Mouse (Mus musculus) kidney, adult 8-10 months (tissue): Measurements from ENCODE around the gene Tbck.

ENCODE experiments used
- DNase-seq, 2 experiments: peaks; one replicate each; pipeline ENCODE4 v3.0.0; 2022

The Tbck gene

DNA sequence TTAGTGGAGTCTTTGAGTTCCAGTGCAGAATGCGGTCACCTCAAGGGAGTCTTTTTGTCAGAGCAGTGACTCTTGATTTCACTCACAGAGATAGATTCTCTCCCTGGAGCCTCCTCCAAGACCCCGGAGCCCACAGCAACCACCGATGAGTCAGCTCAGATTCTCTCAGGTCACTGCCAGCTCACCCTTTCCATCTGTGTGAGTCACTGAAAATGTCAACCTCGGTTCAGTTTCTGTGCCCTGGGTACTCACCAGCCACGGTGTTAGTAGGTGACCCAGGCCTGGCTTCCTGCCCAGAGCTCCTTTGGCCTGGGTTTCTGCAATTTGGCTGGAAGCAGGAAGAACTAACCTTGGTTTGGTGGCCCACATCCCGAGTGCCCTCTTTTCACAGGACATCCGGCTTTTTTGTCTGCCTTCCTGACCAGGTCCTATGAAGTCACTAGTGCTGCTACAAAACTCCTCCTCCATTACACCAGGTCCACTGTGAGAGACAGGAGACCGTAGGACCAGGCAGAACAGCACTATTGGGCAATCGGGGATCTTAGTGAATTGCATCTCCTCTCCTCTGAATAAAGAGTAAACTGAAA is 187.5 kb downstream of the Tbck start:
- DNase-seq: peak; percentile 85

DNA sequence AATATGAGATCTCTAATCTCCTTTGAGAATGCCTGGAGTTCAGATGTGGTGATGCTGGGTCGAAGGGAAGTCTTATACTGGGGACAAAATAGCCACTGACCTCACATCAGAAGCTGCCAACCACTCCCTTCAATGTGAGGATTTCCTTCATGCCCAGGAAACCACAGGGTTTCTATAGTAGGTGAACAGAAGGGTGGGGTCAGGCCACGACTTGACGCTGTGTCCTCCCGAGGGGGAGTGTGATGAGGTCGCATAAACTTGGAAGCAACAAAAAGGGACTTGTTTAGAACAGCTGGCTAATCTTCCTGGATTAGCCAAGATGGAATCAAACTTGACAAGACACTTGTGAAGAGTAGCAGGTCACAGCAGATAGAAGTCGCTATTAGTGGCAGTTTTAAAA is 189.3 kb downstream of the Tbck start:
- no peak for DNase-seq

DNA sequence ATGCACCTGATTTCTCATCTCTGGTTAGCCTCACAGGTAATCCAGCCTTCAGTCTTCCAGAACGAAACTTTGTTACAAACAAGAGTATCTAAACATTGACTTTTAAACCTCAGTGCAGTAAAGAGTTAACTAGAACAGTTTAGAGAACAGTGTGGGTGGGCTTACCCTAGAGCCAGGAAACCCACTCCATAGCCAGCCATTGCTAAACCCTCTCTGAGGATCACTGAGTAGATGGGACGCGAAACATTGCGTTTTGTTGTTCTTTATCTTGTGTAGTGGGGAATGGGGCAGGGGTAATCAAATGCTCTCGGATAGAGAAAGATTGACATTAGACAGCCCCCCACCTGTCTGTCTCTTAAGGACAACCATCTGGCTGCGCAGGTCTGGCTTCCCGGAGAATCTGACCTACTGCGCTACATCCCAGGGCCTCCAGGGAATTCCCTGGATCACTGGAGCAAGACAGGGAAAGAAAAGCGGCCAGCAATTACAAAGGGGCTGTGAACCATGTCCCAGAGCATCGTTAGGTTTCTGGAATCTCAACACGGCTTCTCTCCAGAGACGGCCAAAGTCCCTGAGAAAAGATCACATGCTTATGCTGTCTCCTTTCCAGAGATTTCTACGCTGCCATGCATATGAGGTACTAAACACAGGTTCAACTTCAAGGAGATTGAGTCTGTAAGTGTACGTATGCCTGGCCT is 192.2 kb downstream of the Tbck start:
- peak; percentile 77 to 86 for DNase-seq

DNA sequence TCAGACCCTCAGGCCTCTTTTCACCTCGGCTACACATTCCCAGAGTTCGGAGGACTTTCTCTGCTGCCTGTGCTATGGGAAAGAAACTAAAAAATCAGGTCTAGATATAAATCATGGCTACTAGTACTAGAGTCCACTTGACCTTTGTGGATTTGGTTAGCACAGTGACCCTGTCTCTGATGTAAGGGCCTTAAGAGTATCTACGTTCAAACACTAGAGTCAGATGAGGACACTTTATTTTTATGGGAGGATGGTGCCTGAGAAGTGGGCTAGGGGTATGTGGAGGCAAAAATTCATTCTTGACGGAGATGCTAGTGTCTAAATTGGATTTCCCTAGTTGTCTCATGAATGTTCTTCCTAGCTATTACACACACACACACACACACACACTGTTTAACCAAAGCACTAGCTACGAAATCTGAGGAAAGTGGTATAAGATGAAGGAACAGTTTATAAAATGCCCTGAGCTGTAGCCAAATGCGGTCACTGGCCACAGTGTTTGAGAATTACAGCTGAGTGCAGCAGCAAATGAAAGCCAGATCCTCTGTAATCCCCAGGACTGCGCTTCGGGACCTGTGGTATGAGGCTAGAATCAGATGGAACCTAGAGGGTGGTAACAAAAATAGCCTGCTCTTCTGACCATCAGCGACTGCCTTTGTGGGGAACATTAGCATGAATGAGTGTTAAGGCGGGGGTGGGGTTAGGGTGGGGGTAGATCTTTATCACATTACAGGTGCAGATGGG is 193.2 kb downstream of the Tbck start:
- no peak for DNase-seq

DNA sequence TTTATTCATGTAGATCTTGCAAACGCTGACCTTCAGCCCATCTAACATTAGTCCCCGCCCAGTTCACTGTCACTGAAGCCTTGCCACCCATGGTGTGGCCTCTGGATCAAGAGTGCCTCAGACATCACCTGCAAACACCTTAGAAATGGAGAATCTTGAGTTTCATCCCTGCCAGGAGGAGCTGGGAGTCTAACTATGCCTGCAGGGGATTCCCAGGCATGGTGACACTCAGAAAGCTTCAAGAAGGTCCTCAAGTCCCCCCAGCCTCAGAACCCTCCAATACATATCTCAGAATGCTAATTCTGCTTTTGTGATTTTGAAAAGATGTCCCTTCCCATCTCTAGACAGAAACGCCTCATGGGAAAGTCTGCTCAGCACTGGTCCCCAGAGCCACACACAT is 196.4 kb downstream of the Tbck start:
- no peak for DNase-seq

DNA sequence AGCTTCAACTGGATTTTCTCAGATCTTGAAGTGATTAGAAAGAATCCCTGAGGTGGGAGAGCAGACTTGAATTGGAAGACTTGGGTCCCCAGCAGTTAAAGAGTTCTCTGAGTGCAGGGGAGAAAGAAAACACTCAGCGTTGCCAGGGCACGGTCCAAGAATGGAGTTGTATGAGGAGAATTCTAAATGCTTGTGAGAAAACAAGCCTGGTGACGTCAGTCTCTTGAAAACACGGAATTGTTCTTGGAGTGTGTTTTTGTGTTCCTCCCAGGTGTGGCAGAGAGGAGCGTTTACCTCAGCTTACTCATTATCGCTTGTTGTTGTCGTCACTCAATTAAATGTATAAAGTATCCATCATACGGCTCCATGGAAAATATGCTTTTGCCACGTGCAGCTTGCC is 196.9 kb downstream of the Tbck start:
- DNase-seq: no peak

DNA sequence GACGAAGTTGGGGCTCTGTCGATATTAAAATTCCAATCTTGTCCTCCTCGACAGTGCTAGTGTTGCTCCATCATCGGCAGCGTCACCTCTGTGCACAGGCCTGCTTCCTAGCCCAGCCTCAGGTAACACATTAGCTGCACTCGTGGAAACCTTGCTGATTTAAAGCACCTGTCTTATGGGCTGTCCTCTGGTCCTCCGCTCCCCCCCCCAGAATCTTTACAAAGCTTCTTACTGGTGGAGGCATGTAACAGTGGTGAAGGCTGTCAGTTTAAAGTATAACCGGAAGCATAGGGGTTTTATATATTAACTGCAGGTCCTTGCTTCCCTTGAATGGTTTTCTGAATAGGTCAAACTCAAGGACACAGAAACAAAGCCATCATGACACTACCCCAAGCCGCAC is 199.3 kb downstream of the Tbck start:
- DNase-seq: peak in 1 of 2 experiments; percentile 71

DNA sequence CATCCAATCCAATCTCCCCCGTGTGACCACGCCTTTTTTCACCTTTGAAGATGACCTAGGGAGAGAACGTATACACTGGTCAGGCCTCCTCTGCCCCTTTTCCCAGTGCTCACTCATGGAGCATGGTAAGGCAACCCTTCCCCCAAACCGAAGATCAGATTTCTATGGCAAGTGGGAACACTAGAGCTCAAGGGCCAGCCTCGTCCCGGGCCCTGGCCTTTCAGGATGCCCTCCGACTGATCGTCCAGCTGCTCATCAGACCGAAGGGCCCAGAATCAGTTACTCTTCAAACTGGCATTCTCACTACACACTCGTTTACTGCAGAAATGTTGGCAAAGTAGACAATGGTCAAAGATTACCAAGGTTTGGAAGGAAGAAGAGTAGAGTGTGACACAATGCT is 200.5 kb downstream of the Tbck start:
- peak; percentile 59 to 78 for DNase-seq

DNA sequence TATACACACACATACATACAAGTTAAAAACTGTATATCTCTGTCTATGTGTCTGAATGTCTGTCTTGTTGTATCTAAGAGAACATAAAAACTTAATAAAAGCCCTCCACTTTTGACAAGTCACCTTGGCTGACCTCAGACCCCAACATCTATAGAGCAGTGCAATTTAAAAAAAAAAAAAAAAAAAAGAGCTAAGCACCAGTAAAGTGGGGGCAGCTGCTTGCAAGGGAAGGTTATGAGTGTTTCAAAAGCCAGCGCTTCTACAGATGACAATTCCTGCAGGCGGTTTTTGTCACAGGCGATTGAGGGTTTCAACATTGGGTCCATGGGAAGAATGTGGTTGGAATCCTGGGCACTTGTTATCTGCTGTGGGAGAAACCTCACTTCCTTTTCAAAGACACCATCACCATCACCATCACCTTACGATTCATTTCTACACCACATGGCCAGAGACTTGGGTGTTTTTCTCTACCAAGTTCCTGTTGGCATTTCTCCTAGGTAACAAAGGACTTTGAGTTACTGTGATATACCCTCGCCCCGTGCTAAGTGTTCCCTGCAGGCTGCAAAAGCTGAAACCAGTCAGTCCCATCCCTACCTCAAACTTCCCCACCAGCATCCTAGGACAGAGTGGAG is 202.6 kb downstream of the Tbck start:
- no peak for DNase-seq

DNA sequence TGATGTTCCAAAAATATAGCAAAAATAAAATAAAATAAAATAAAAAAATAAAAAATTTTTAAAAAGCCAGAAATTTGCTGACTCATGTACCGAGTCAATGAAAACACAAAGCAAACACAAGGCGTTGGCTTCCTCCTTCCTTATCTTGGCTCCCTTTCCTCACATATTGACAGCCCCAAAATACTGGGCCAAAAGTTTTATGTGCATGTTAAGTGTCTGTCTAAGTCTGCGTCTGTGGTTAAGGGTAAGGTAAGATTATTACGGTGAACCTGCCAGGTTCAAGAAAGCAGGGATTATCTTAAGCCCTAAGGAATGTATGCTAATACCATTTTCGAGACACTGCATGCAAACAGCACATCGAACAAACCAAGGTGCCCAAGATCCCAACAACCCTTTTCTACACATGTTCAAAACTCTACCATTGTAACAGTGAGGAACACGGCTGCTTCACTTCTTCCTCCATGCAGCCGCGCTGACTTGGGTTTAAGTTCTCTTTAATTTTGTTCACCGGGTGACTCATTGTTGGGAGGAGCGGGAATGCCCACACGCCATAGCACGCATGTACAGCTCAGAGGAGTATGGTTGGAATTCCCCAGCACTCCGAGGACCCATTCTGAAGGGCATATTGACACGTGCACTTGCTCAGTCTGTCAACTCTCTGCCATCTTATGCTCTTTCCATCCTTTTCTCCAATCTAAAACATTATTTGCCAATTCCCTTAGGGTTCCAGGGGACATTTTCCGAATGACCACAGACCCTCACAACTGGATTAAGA is 203.3 kb downstream of the Tbck start:
- DNase-seq: no peak
